Mouse (Mus musculus) adrenal gland, postnatal 4 days (tissue): Measurements from ENCODE around the gene Tns3. TPM values are rescaled to one million over a fixed set of nuclear protein-coding genes. Genes with fewer than 3 reads are reported as not detected.
"Not testable (repeated sequence)": the region's sequence is repeated elsewhere in the genome, so short reads cannot be mapped to it uniquely, and the experiment has no call there.

Experiments used
- DNase-seq, 2 experiments: peaks; one replicate each; pipeline ENCODE4 v3.0.0; 2021 to 2022; ENCODE audit warnings: low spot score in 2 of 2, mixed read lengths in 2 of 2
- total RNA-seq, 2 experiments: library from RNA; stranded (reverse); gene quantifications; 2 replicates each; pipeline ENCODE4 v1.2.3; 2021

Tns3 gene
- total RNA-seq, 2 experiments from 2014 or later = 67.7 to 81.2 TPM

DNA sequence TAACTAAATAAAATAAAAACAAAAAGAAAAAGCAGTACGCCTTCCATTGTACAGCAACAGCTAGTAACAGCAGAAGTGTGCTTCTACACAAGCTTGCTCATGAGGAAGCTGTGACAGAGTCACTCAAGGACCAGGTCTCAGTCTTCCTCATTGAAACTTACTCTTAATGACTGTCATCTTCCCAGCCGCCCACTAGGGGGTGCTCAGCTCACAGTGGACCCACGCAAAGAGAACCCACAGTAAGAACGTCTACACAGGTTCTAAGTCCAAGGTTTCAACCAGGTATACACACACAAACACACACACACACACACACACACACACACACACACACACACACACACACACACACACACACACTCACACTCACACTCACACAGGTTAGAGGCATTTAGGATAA, 129.4 kb downstream of the Tns3 start:
- peak; percentile 33 to 39 for DNase-seq

DNA sequence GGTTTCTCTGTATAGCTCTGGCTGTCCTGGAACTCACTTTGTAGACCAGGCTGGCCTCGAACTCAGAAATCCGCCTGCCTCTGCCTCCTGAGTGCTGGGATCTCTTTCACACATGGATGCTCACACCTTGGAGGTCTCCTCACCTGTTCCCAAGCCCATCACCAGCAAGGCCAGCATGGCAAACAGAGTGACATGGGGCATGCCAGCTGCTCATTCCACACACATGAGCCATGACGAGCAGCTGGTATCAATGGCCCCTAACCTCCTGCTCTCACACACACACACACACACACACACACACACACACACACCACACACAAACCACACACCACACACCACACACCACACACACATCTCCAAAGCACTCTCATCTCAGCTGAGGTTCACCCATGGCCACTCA, 131.6 kb downstream of the Tns3 start:
- DNase-seq = not testable (repeated sequence)

DNA sequence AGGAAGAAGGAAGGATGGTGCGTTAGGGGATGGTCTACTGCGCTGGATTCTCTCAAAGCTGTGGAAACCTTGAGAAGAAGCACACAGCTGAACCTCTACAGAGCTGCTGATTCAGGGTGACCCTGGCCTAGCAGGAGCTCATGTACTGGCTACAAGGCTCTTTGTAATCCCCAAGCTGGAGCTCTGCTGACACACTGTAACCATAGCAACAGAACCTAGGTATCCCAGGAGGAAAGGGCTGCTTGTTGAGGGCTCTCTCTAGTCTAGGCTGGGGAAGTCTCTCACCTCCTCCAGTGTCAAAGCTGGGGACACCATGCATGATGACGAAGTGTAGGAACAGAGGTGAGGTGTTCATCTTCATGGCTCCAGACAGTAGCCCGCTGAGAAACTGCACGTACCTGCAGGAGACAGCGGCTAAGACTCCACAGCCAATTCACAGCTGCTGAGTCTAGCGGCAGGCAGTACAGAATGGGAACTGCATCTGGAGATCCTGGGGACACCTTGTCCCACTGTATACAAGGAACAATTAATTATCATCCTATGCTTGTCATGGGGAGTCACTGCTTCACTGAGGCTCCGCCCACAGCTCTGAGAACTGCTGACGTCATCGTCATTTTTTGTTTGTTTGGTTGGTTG, 132.1 kb downstream of the Tns3 start:
- DNase-seq = no peak

DNA sequence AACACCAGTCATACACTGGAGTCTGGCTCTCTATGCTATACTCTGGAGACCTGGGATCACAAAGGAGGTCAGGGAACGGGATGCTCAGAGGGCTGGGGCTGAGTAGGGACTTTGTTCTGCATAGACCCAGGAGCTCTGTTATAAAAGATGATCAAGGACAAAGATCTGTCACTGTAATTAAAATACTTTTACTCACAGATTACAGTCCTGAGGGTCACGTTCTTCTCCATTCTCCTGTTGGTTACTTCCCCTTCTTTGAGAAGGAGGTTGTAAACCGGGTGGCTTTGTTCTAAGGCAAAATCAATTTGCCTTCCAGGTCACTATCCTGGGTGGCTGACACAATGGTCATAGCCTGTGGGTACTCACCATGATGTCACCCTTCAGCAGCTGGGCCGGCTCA, 133.8 kb downstream of the Tns3 start:
- no peak for DNase-seq

DNA sequence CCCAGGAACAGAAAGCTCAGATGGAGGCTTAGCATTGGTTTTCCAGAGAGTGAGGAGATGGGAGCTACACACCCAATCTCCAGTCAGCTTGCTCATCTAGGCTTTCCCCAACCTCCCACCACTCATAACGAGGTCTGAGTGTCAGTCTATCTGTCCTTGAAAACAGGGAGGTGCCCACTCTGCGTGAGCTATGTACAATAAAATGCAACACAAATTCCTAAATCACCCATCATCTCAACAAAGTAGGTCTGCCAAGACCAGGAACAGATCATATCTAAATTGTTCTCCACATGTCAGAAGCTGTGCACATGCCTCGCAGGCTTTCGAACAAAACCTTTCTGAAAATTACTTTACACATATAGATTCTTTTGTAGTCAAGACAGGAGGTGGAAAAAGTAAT, 134.3 kb downstream of the Tns3 start:
- DNase-seq = no peak

DNA sequence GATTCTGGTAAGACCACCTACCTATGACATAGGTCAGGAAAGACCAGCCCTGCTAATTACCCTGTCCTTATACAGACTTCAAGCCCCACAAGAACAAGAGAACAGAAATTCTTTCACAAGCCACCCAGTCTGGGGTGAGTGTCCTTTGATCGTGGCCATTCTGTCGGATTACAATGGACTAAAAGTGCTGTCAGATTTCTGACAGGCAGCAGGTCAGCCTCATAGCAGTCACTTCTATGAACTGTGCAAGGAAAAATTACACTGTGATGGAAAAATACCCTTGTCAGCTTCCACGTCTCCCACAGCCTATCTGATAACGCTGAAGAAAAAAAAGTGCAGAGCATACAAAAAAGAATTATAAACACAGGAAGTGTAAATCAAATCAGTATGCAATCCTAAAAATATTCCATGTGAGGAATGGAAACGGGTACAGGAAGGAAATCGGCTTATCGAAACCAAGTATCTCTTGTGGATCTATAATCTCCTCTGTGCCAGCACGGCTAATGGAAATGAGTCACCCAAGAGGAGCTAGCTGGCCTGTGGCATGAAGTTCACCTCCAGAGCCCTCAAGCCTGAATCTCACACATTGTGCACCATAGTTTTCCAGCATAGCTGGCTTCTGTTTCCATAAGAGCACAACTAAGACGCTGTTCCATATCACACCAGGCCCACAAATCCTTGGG, 138.7 kb downstream of the Tns3 start:
- DNase-seq = no peak

DNA sequence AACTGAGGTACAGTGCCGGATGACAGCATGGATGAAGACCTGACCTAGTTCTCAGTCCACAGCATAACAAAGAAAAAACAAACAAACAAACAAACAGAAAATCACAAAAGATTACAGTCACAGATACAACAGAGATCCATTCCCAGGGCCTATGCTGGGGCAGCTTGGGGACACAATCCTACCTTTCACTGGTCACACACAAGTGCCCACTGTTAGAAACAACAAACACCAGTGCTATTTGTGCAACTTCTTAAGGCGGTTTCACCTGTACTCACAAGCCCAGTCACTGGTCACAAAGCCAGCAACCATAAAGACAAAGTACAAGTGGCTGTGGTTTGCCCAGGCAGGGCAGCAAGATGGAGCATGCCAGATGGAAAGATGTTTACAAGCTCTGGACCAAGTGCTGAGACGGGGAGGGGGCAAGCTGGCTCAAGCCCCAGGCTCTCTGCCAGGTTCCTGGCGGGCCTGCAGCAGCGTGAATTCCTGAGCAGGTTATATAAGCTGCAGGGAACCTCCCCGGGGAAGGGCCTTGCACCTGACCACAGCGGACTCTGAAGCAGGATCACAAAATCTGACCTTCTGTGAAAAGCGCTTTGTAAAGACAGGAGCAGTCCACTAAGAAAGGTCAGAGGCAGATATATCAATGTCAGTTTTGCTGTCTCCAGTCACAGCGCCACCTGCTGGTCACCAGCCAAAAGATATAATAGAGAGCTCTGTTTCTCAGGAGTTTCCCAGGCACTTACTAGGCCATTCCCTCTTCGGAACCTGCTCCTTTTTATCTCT, 140.8 kb downstream of the Tns3 start:
- peak; percentile 57 to 60 for DNase-seq

DNA sequence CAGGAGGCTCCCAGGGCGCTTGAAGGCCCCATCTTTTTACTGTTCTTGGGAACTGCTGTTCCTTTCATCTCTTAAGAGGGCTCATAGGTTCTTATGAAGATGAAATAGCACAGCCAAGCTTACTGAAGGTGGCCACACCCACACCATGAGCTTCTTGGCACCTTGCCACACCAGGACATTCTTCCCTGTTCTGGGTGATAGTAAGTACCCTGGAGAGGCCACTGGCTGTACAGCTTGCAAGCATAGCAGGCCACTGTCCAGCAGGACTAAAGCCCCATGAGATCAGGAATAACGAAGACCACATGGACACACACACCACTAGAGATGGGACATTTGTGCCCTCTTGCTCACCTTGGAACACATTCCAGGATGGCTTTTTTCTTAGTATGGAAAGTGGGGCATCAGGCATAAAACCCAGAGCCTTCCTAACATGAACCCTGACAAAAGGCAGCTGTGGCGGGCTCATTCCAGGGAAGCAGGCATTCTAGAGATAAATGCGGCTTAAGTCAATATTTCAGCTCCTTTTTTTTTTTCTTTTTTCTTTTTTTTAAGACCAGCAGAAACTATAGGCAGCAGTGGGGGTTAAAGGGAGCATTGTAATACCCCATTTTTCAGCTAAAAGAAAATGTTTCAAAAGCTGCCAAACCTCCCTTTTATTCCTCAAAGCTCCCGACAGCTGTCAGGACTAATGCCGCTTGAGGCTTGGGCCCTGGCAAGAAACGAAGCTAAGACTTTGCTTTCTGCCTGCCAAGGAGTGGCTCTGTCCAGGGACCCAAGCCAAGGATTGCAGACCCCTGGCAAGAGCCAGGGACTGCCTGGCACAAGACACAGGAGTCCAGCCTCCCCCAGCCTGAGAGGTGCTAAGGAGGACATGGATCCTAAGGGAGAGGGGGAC, 150.7 kb downstream of the Tns3 start:
- no peak for DNase-seq

DNA sequence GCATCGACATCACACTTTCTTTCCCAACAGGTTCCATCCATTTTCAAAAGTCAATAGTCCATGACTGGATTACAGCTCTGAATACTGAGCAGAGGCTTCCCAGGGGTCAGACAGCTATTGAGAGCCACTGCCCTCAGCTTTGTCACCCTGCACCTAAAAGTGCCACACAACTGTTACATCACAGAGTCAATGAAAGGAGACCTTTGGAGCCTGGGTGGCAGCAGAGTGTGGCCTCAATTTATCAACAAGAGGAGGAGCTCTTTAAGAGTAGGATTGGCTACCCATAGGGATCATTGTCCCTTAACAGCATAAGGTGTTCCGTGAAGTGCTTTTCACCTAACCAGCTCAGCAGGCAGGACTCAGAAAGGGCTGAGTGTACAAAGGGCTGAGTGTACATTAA, 154.0 kb downstream of the Tns3 start:
- no peak for DNase-seq

DNA sequence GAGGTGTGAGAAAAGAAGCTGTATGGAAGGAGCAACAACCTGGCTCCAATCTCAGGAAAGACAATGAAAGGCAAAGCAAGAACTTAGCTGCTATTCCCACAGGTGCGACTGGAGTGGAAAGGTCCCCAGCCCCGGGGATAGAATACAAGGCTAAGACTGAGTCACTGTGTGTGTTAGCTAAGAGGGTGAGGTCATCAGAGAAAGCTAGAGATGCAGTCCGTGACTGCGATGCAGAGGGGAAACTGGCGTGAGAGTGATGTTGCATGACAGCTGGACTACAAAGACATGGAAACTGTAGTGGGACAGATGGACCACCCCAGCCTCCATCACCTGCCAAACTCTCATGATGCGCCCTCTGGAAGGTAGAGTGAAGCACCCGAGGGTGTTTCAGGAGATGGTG, 154.7 kb downstream of the Tns3 start:
- no peak for DNase-seq

DNA sequence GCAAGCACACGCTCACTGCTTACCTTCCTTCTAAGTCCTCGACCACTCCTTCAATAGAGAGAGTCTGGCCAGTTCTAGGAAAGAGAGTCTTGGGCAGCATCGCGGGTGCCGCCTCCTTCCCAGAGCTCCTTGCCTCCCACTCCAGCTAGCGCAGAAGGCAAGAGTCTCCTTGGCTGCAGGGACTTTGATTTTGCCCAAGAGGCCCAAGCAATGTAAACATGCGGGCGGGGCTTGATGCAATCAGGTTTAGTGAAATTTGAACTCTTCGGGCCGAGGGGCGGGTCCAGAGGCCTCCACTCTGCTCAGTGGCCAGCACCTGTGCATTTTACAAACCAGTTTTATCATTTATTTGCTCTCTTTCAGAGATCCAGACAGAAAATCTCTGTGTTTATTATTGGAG, 160.6 kb downstream of the Tns3 start:
- no peak for DNase-seq

DNA sequence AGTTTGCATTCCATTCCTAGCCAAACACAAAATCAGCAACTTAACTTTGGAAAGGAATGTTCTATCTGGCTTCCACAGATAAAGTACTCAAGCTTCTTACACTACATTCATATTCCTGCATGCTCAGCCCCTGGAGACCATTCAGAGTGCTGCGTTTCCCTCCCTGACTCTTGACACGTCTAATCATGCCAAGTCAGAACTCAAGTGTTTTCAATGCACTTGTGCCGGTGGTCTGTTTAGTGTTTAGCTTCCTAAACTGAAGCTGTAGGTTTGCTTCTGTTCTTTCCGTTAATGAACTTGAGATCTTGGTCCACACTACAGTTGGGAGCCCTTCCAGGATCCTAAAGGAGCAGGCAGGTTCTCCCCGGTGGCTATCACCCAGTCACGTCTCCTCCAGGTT, 163.5 kb downstream of the Tns3 start:
- DNase-seq = no peak

DNA sequence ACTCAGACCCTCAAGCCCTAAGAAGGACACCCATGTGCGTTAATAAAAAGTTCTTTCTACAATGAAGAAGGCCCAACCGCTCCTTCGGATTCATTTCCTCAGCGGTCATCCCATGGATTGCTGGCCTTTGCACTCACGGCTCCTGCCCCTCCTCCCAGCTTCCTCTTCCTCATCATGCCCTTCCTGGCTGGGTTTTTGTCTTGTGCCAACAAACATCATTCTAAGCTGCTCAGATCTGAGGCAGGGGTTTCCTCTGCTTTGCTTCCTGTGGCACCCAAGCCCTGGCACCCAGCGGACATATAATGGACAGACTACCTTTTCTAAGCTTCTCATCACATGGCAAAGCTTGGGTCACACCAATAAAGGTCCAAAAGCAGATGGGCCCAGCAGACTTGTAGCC, 167.2 kb downstream of the Tns3 start:
- DNase-seq = no peak

DNA sequence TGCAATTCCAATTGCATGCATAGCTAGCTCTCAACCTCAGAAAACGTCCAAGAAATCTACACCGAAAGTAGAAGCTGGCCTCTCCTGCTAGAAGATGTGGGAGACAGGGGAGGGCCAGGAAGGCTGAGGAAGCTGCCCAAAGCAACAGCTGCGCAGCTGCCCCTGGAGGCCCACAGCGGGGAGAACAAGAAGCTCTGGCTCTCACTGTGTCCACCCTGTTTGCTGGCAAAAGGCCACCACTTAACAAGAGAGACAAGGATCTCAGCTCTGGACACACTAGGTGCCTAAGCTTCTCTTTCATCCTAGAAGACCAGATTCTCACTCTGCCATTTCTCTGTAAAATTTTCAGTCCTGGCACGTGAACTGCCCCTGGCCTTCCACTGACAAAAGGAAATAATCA, 167.6 kb downstream of the Tns3 start:
- DNase-seq = no peak

DNA sequence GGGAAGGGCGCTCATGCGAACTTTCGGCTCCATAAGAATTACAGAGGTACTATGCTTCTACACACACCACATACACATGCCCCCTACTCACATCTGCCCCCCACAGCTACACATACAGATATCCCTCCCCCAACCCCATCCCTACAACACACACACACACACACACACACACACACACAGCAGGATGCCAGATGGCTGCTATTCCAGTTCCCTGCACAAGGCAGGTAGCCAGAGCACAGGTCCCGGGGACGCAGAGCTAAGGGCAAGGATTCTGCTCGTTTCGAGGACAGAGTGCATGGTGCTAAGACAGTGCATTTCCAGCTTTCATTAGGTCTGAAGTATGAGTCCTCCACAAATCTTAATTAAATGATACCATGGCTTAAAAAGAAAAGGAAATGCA, 168.5 kb downstream of the Tns3 start:
- DNase-seq = no peak

DNA sequence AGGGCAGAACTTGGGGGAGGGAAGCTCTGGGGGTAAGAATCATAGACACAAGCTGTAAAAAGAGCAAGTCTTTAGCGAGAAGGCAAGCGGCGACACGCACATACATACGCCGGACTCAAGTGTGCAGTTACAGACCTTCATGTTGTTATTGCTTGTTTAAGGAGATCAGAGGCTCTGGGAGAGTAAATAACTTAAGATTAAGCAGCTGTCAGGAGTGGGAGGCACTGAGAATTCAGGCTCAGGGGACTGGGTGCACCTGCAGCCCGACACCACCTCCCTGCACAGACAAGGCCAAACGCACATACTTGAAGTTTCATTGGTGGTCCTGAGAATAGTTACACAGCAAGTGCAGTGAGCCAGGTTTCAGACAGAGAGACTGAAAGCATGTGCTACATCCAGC, 169.3 kb downstream of the Tns3 start:
- no peak for DNase-seq

DNA sequence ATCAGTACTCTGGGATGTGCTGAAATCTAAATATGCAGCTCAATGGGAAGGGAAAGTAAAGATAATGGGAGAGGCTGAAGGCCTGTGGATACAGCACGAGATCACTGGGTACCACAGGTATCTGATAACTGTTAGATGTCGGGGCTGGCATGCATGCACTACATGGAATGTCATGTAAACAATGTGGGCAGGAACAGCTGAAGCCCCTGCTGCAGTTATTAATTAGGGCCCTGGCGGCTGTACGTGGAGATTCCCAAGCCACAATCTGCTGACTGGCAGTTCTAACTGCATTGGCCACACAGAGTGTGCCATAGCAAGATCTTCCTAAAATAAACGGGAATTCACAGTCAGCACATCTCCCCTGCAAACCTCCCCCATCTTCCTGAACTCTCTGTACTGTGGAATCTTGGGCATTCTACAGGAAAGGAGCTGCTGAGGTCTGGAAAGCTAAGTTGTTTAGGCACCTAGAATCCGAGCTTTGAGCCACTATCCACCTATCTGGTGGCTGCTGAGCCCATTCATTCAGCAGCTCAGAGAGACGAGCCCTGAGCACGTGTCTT, 170.3 kb downstream of the Tns3 start:
- DNase-seq = no peak

DNA sequence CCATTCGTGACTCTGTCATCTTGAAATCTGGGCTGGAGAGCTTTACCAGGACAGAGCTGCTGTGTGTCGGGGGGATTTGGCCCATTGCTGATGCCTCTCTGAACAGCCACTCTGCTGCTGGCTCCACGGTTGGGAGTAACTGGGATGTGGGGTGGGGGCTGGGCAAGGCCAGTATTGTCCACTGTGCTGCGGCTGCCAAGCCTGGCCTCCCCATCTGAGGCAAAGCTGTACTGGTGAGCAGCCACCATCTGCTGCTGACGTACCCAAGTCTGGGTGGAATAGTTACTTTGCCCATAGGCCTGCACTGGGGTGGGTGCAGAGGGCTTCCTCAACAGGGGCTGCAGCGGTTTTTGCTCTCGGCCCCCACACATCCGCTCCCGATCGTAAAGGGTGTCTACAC, 172.0 kb downstream of the Tns3 start:
- no peak for DNase-seq

DNA sequence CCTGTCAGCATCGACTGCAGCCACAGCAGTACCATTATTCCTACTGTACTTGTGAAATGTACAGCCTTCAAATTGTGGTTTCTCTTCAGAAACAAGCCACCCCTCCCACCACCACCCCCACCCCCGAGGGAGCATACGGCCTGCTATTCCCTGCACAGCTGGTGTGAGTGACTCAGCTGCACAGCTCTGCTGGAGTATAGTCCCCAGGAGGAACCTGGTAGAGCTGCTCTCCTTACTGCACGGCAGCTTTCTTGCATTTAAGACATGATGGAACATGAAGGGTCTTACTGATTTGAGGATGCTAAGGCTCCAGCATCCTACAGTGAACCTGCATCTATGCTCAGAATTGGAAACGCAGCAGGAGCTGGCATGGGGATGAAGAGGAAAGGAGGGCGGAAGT, 176.1 kb downstream of the Tns3 start:
- no peak for DNase-seq

DNA sequence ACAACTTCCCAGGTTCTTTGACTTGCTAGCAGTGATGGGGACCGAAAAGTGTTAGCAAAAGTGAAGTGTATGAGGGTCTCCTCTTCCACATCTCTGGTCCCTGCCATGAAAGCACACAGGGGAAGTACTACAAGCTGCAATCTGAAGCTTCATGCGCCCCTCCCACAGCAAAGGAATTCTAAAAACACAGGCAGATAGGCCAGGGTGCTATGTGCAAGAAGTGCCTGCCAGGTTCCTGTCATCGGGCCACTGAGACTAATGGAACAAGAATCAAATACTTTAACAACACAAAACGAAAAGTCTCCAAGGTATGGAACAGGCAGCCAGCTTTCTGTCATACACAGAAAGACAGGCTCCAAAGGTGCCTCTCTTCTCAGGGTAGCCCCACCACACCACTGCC, 177.8 kb downstream of the Tns3 start:
- no peak for DNase-seq

DNA sequence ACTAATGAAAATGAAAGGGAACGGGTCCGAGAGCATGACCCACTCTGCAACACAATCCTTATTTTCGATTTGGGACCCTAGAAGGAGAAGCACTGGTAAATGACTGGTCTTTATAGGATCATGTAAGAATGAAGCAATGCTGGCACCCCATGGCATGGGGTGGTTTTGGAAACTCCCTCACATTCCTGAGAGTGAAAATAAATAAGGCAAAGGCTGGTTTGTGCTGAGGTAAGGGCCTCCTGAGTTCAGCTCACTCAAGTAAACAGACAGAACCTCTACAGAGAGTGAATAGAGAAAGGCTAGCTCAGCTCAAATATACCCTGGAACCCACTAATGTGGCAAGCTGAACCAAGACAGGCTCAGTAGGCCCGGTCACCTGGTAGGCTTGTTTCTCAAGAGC, 179.8 kb downstream of the Tns3 start:
- DNase-seq = no peak
